Mouse (Mus musculus) ovary, adult 18-20 months (tissue): ENCODE measurements around the gene Rnf212b.

Source experiments
- DNase-seq: peaks from one replicate; pipeline ENCODE4 v3.0.0; 2022; ENCODE audit warnings: low spot score, mixed read lengths

The Rnf212b gene

GRCm38 (mm10) chr14:54796760-54797159 is 17.2 kb upstream of the Rnf212b start:
- no peak for DNase-seq

- no peak for DNase-seq
Observed at GRCm38 (mm10) chr14:54799686-54800085, 14.3 kb upstream of the Rnf212b start.

DNA sequence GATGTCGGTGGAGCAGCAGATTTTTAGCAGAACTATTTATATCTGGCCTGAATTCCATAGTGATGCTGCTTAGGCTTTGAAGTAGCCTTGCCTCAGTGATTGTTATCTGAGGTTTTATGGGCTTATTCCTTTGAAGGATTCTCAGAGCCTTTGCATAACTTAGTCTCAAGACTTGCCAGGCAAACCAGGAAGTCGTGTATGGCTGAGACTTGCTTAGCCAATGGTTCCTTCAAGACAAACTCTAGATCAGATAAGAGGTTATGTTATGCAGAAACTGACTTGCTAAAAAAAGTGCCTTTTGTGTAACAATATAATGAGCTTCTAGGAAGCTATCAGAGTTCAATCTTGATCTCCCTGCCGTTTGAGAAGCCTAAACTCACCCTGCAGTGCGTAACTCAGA is 11.5 kb upstream of the Rnf212b start:
- DNase-seq, result no peak

DNA sequence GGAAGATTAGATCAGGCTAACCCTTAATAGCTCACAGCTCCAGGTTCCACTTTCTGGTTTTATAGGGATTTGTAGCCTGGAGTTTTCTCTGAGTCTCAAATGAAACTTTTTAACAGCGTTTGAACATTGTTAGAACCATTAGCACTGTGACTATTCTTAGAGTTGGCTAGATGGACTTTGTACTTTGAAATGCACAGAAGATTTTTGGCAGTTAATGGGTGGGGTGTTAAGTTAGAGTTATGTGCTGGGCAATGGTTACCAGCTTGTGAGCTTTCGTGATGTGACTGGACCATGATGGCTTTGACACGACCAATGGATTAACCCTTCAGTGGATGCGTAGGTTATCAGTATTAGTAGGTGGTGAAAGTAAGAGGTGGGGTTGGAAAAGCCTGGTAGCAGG is 7.8 kb upstream of the Rnf212b start:
- DNase-seq, result no peak

GRCm38 (mm10) chr14:54808718-54809667 is 4.9 kb upstream of the Rnf212b start:
- peak; percentile 34 for DNase-seq

- DNase-seq, result no peak
Observed at GRCm38 (mm10) chr14:54809668-54810033, 4.3 kb upstream of the Rnf212b start.

DNA sequence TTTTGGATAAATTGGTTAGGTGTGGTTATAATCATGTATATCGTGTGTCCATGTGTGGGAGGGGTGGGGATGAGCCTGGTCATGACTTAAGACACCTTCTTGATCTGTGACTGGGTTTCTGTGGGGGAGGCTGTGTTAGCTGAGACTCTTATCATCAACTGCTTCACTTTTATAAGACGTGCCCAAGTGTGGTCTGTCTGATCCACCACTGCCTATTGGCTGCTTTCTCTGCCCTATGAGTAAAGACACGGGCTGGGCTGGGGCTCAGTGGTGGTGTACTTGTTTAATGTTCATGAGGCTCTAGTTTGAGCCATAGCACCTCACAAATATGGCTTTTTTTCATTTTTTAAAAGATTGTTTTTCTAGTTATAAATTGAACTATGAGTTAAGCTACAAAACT is 1.8 kb downstream of the Rnf212b start:
- DNase-seq, result no peak

- no peak for DNase-seq
Observed at GRCm38 (mm10) chr14:54817791-54818190, 3.9 kb downstream of the Rnf212b start.

GRCm38 (mm10) chr14:54822301-54822700 is 8.4 kb downstream of the Rnf212b start:
- DNase-seq, result no peak

DNA sequence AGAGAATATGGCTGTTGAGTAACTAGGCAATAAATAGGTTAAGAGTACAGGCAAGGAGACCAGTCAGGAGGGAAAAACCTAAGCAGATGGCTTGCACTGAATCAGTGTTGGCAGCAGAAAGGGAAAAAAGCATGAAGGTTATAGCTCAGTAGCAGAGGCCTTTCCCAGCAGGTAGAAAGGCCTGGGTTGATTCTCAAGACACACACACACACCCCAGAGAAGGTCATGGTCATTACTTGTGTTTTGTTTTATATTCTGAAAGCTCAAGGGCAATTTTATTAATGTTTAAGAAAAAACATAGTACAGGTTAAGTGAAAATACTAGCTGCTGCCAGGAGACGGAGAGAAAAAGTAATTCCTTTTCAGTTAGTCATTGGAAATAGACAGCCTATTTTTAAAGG is 9.8 kb downstream of the Rnf212b start:
- DNase-seq, result no peak

GRCm38 (mm10) chr14:54843461-54843860 is 29.5 kb downstream of the Rnf212b start:
- DNase-seq, result no peak

DNA sequence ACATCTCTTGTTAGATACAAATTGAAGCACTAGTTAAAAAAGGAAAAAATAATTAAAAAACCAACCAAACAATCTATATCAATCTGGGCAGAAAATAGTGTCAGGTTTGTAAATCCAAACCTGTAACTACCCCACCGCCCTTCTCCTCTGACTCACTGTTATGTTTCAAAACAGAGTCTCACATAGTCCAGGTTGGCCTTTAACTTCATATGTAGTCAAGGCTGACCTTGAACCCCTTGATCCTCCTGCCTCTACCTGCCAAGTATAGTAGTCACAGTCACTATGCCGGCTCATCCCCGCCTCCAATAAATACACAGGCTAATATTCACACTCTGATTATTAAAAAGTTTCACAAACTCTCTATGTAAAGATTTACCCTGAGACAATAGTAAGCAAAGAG is 41.8 kb downstream of the Rnf212b start:
- no peak for DNase-seq

DNA sequence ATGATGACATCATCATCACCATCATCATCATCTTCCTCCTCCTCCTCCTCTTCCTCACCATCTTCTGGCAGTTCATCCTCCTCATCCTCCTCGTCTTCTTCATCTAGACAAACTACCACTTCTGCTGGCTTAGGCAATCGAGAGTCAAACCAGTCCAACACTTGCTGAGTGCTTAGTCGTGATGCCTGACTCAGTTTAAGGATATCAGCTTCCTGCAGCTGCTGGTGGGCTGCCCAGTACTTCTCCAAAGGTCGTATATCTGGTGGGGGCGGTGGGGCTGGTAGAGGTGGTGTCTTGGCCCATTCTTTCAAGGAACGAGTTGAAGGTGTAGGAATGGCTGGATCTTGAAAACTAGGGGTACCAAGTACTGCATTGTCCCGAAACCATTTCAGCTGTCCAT is 42.8 kb downstream of the Rnf212b start:
- no peak for DNase-seq

GRCm38 (mm10) chr14:54857891-54858290 is 44.0 kb downstream of the Rnf212b start:
- DNase-seq, result no peak

- no peak for DNase-seq
Observed at GRCm38 (mm10) chr14:54860511-54860910, 46.6 kb downstream of the Rnf212b start.

- peak; percentile 88 for DNase-seq
Observed at GRCm38 (mm10) chr14:54863501-54864312, 49.8 kb downstream of the Rnf212b start.

- DNase-seq, result no peak
Observed at GRCm38 (mm10) chr14:54864313-54865036, 50.5 kb downstream of the Rnf212b start.

GRCm38 (mm10) chr14:54865626-54866025 is 51.7 kb downstream of the Rnf212b start:
- no peak for DNase-seq

- DNase-seq, result no peak
Observed at GRCm38 (mm10) chr14:54866268-54866667, 52.3 kb downstream of the Rnf212b start.

GRCm38 (mm10) chr14:54866936-54867335 is 53.0 kb downstream of the Rnf212b start:
- no peak for DNase-seq

DNA sequence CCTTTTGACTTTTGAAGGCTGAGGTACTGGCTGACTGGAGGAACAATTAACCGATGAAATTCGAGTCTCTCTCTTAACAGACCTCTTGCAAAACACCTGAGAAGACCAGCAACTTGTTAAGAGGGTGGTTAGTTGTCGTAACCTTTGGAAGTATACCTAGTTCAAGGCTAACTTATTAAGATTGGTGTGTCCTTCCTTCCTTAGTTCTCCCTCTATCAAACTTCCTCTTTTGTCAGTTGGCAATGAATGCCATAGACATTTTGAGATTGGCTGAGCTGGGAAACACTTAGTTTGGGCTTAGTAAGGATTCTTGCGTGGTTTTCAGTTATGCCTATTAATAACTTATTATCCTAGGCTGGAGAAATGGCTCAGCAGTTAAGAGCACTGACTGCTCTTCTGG is 54.1 kb downstream of the Rnf212b start:
- DNase-seq, result no peak

- DNase-seq, result no peak
Observed at GRCm38 (mm10) chr14:54870861-54871260, 56.9 kb downstream of the Rnf212b start, which contains the start of gene Homez. Homez (minus strand) TSS chr14:54870961.
